27 mouse cellular contexts compared by ENCODE assay signal in the genomic region with DNA sequence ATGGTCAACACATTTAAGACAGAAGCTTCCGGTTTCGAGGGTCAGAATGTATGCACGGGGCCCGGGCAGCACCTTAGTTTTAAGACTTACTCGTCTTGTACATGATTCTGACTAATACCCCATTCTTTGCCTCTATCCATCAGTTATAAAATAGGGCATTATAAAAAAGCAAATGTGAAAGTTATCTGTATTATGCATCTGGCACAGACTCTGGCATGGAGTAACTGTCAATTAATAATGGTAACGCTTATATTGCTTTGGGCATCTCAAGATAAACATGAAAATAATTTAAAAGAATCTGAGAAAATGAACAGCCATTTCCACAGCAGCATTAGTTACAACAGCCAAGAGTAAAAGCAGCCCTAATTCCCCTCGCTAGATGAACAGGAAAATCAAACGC. TPM values are rescaled to one million over a fixed set of nuclear protein-coding genes. Genes with fewer than 3 reads are reported as not detected.
DNase-seq lines count a peak whose midpoint lies in the region; ATAC-seq and TF ChIP-seq lines count a peak whose summit lies in the region.
"Had no signal": no experiment of that assay in that cellular context is flagged by ENCODE, and none has a peak within 500 bp of the region (broad histone marks: within the 10 kb centered on the region; RNA-seq: fewer than 3 reads in every experiment).

No protein-coding gene starts in this region.

- H3K27ac ChIP-seq in liver, embryonic 14.5 days: no peak overlapping the region
- no peak overlapping the region for H3K27ac ChIP-seq in liver, embryonic 11.5 days (ENCODE audit: low read depth, low read length)
- H3K27ac ChIP-seq in MEL (ENCODE audit: control insufficient read depth, low read depth, low read length): no peak overlapping the region
- no peak overlapping the region for H3K27ac ChIP-seq in hindbrain, embryonic 14.5 days
- H3K27ac ChIP-seq: embryonic facial prominence, embryonic 13.5 days; embryonic facial prominence, embryonic 15.5 days; forebrain, embryonic 10.5 days; forebrain, embryonic 12.5 days had no signal

- no peaks in the 10 kb centered on the region for H3K36me3 ChIP-seq in liver, embryonic 14.5 days (replicated peaks; ENCODE audit: control insufficient read depth, insufficient read depth, low read depth)
- no peaks in the 10 kb centered on the region for H3K36me3 ChIP-seq in liver, embryonic 11.5 days (ENCODE audit: control insufficient read depth, insufficient read depth, low read length)
- peaks cover 0 to 10% of the 10 kb centered on the region in 2 experiments; a peak in 2 of 4 replicates for H3K36me3 ChIP-seq in MEL (ENCODE audit: control insufficient read depth in 1 of 2, insufficient read depth in 2 of 2, low read length in 2 of 2)
- no peaks in the 10 kb centered on the region for H3K36me3 ChIP-seq in hindbrain, embryonic 14.5 days (replicated peaks; ENCODE audit: control insufficient read depth, insufficient read depth)
- H3K36me3 ChIP-seq: embryonic facial prominence, embryonic 13.5 days; embryonic facial prominence, embryonic 15.5 days; forebrain, embryonic 10.5 days; forebrain, embryonic 12.5 days had no signal

- TF ChIP-seq CTCF in liver, embryonic 14.5 days (IDR thresholded peaks at IDR 0.05; ENCODE audit: low read depth): no peak
- TF ChIP-seq CTCF in MEL (IDR thresholded peaks at IDR 0.05 in 2 of 3, conservative IDR thresholded peaks at IDR 0.05 in 1 of 3; ENCODE audit: control insufficient read depth in 1 of 3, insufficient read depth in 1 of 3, low read depth in 2 of 3, low read length in 3 of 3, poor library complexity in 1 of 3, severe bottlenecking in 1 of 3): no peak

- H3K27me3 ChIP-seq in liver, embryonic 14.5 days (ENCODE audit: control insufficient read depth, insufficient read depth, low read length): no peaks in the 10 kb centered on the region
- no peaks in the 10 kb centered on the region for H3K27me3 ChIP-seq in liver, embryonic 11.5 days (replicated peaks; ENCODE audit: control insufficient read depth, insufficient read depth, low read length)
- H3K27me3 ChIP-seq in MEL (ENCODE audit: control insufficient read depth in 1 of 2, insufficient read depth in 2 of 2, low read length in 2 of 2): no peaks in the 10 kb centered on the region
- H3K27me3 ChIP-seq in hindbrain, embryonic 14.5 days (ENCODE audit: control insufficient read depth, insufficient read depth, low read length): no peaks in the 10 kb centered on the region
- H3K27me3 ChIP-seq: embryonic facial prominence, embryonic 13.5 days; embryonic facial prominence, embryonic 15.5 days; Patski had no signal

- no peak overlapping the region for H3K4me3 ChIP-seq in liver, embryonic 14.5 days (ENCODE audit: insufficient read depth in 1 of 2, low read depth in 2 of 2, low read length in 2 of 2)
- H3K4me3 ChIP-seq in liver, embryonic 11.5 days (ENCODE audit: low read depth, low read length): no peak overlapping the region
- H3K4me3 ChIP-seq in MEL (ENCODE audit: control insufficient read depth in 1 of 2, insufficient read depth in 1 of 2, low read depth in 2 of 2, low read length in 2 of 2): no peak overlapping the region
- H3K4me3 ChIP-seq in hindbrain, embryonic 14.5 days (replicated peaks; ENCODE audit: low read length): no peak overlapping the region
- H3K4me3 ChIP-seq: embryonic facial prominence, embryonic 13.5 days; embryonic facial prominence, embryonic 15.5 days; erythroblast, embryonic 14.5 days; forebrain, embryonic 10.5 days; forebrain, embryonic 12.5 days had no signal

- peak; percentile 33; the same call in 1 of the 2 replicates for TF ChIP-seq EP300 in liver, embryonic 14.5 days (IDR thresholded peaks at IDR 0.05; ENCODE audit: low read depth)
- TF ChIP-seq EP300 in MEL (IDR thresholded peaks at IDR 0.05; ENCODE audit: low read depth in 1 of 2, low read length in 2 of 2): peak in 1 of 2 experiments; percentile 64; a peak in 3 of 4 replicates

- H3K9me3 ChIP-seq in liver, embryonic 14.5 days (ENCODE audit: control insufficient read depth, low read length): no peaks in the 10 kb centered on the region
- H3K9me3 ChIP-seq in liver, embryonic 11.5 days (ENCODE audit: control insufficient read depth, low read length): no peaks in the 10 kb centered on the region
- no peaks in the 10 kb centered on the region for H3K9me3 ChIP-seq in MEL (replicated peaks; ENCODE audit: insufficient read depth, low read length)
- H3K9me3 ChIP-seq in hindbrain, embryonic 14.5 days (ENCODE audit: control insufficient read depth, low read length): no peaks in the 10 kb centered on the region
- H3K9me3 ChIP-seq: embryonic facial prominence, embryonic 13.5 days; embryonic facial prominence, embryonic 15.5 days; forebrain, embryonic 10.5 days; forebrain, embryonic 12.5 days had no signal

- ATAC-seq in liver, embryonic 14.5 days (ENCODE audit: insufficient read depth): no peak
- ATAC-seq in liver, embryonic 11.5 days (replicated peaks; ENCODE audit: low FRiP score): no peak
- 0 out of 2 replicates have a peak, but pooled peaks have one; percentile 24 for ATAC-seq in megakaryocyte-erythroid progenitor cell, adult 5-6 weeks (replicated peaks; ENCODE audit: low FRiP score, low TSS enrichment, poor library complexity, severe bottlenecking)
- no peak for ATAC-seq in hindbrain, embryonic 14.5 days (ENCODE audit: low FRiP score)
- ATAC-seq: forebrain, embryonic 14.5 days; forebrain, embryonic 16.5 days; Patski had no signal

- no peak overlapping the region for H3K4me2 ChIP-seq in liver, embryonic 14.5 days (ENCODE audit: low read depth)
- H3K4me2 ChIP-seq in liver, embryonic 11.5 days: no peak overlapping the region
- H3K4me2 ChIP-seq in hindbrain, embryonic 14.5 days (replicated peaks): no peak overlapping the region
- H3K4me2 ChIP-seq: embryonic facial prominence, embryonic 13.5 days; embryonic facial prominence, embryonic 15.5 days; forebrain, embryonic 12.5 days had no signal

- 71% methylated on average over 8 of the region's 8 CpGs for WGBS in liver, embryonic 14.5 days (ENCODE audit: insufficient replicate concordance)
- WGBS in liver, embryonic 11.5 days: 91% methylated on average over 8 of the region's 8 CpGs
- 93% methylated on average over 8 of the region's 8 CpGs for WGBS in hindbrain, embryonic 14.5 days

- no peak overlapping the region for H3K9ac ChIP-seq in liver, embryonic 14.5 days (replicated peaks)
- H3K9ac ChIP-seq in liver, embryonic 11.5 days (ENCODE audit: low read depth, low read length): no peak overlapping the region
- 0 out of 2 replicates have a peak overlapping the region, but pooled peaks have one; percentile 8 for H3K9ac ChIP-seq in MEL (ENCODE audit: control insufficient read depth, low read depth, low read length, poor library complexity, severe bottlenecking)
- no peak overlapping the region for H3K9ac ChIP-seq in hindbrain, embryonic 14.5 days
- H3K9ac ChIP-seq: embryonic facial prominence, embryonic 15.5 days; forebrain, embryonic 12.5 days had no signal

- H3K79me2 ChIP-seq in MEL (ENCODE audit: control insufficient read depth, insufficient read depth, low read length, poor library complexity): peaks cover 10% of the 10 kb centered on the region

- TF ChIP-seq RAD21 in MEL (IDR thresholded peaks at IDR 0.05; ENCODE audit: low read depth, low read length): no peak

- no peak for TF ChIP-seq POLR2A in MEL (IDR thresholded peaks at IDR 0.05; ENCODE audit: control insufficient read depth in 1 of 2, insufficient read depth in 1 of 2, low read depth in 1 of 2, low read length in 2 of 2, poor library complexity in 1 of 2)

- no peak for DNase-seq in liver, embryonic 14.5 days (ENCODE audit: low read depth in 3 of 3, low spot score in 3 of 3)
- no peak for DNase-seq in liver, embryonic 11.5 days (ENCODE audit: low spot score)
- DNase-seq in MEL (ENCODE audit: low read depth, low spot score): no peak
- no peak for DNase-seq in hindbrain, embryonic 14.5 days (ENCODE audit: low spot score)
- DNase-seq: adrenal gland, adult 2 months; adrenal gland, postnatal 10 days; adrenal gland, postnatal 25 days; cerebellum, adult 11 months; cerebellum, adult 18-20 months; cerebellum, adult 8-10 months; cerebellum, adult 9-11 months; cerebellum, postnatal 14 days; cerebellum, postnatal 36 days; embryo, embryonic 11 days had no signal

- H3K4me1 ChIP-seq in liver, embryonic 14.5 days (replicated peaks; ENCODE audit: control insufficient read depth in 2 of 2, insufficient read depth in 2 of 2, low read length in 1 of 2): peaks cover 2 to 9% of the 10 kb centered on the region in 2 experiments
- H3K4me1 ChIP-seq in liver, embryonic 11.5 days (replicated peaks; ENCODE audit: control insufficient read depth, insufficient read depth, low read length): peaks cover 12% of the 10 kb centered on the region; the same call in 1 of the 2 replicates
- peaks cover 5 to 11% of the 10 kb centered on the region in 2 experiments for H3K4me1 ChIP-seq in MEL (ENCODE audit: control insufficient read depth in 1 of 2, insufficient read depth in 2 of 2, low read length in 2 of 2)
- H3K4me1 ChIP-seq in hindbrain, embryonic 14.5 days (replicated peaks; ENCODE audit: control insufficient read depth, insufficient read depth, low read length): 0 out of 2 replicates have a peak, but pooled peaks cover 4% of the 10 kb centered on the region

RNA-seq across cellular contexts. Expression of a gene that starts 2.4 kb away (rescaled TPM):
- 0.02 TPM in 2 replicates for polyA plus RNA-seq in liver, embryonic 14.5 days (2012; rRNA removed)
- not detected in 2 replicates for polyA plus RNA-seq in liver, embryonic 14.5 days (2014; fragmentation: Nextera tagmentation; extraction: Ambion mirVana)
- 0.08 TPM in 1 of 2 replicates, not detected in the other for polyA plus RNA-seq in liver, embryonic 11.5 days (2014; fragmentation: Nextera tagmentation; extraction: Ambion mirVana)
- not detected in 2 replicates for total RNA-seq in MEL (2012; rRNA removed)
- polyA plus RNA-seq in MEL (2012; ENCODE audit: insufficient read depth in 1 of 2, insufficient read length in 2 of 2, low read depth in 1 of 2, low replicate concordance in 2 of 2, missing spikeins in 1 of 2): under 1 TPM in 1 of 2 experiments, not detected in 1; 0.04 TPM
- 0.74 TPM in 1 of 2 replicates, not detected in the other for total RNA-seq in megakaryocyte-erythroid progenitor cell, adult 5-6 weeks (2014; fragmentation: Nextera tagmentation)
- total RNA-seq in megakaryocyte-erythroid progenitor cell, adult 5-6 weeks (2017): 1.6 TPM in 1 of 2 replicates, not detected in the other
- polyA plus RNA-seq in hindbrain, embryonic 14.5 days (2014; fragmentation: Nextera tagmentation; extraction: Ambion mirVana): 0.21 TPM in 1 of 2 replicates, not detected in the other
- total RNA-seq: adrenal gland, adult 2 months; adrenal gland, postnatal 10 days; adrenal gland, postnatal 25 days; adrenal gland, postnatal 4 days; common myeloid progenitor, adult 5-6 weeks had no signal
- polyA plus RNA-seq: adrenal gland, adult 2 months; C2C12; embryonic facial prominence, embryonic 11.5 days; erythroblast, embryonic 14.5 days; forebrain, embryonic 16.5 days had no signal

RNA-seq across cellular contexts. Expression of a gene that starts 3.9 kb away (rescaled TPM):
- polyA plus RNA-seq in liver, embryonic 14.5 days (2012; rRNA removed): 8.1 and 12.9 TPM in 2 replicates
- 23.3 and 23.4 TPM in 2 replicates for polyA plus RNA-seq in liver, embryonic 14.5 days (2014; fragmentation: Nextera tagmentation; extraction: Ambion mirVana)
- polyA plus RNA-seq in liver, embryonic 11.5 days (2014; fragmentation: Nextera tagmentation; extraction: Ambion mirVana): 67.5 and 71.2 TPM in 2 replicates
- 49.3 and 50.2 TPM in 2 replicates for total RNA-seq in MEL (2012; rRNA removed)
- polyA plus RNA-seq in MEL (2012; ENCODE audit: insufficient read depth in 1 of 2, insufficient read length in 2 of 2, low read depth in 1 of 2, low replicate concordance in 2 of 2, missing spikeins in 1 of 2): 100 to 1,000 TPM in 1 of 2 experiments, 10 to 100 TPM in 1; 89.8 to 627 TPM
- 104 and 125 TPM in 2 replicates for total RNA-seq in megakaryocyte-erythroid progenitor cell, adult 5-6 weeks (2014; fragmentation: Nextera tagmentation)
- 105 and 128 TPM in 2 replicates for total RNA-seq in megakaryocyte-erythroid progenitor cell, adult 5-6 weeks (2017)
- polyA plus RNA-seq in hindbrain, embryonic 14.5 days (2014; fragmentation: Nextera tagmentation; extraction: Ambion mirVana): 15.4 and 16.7 TPM in 2 replicates

RNA-seq across cellular contexts. Expression of a gene that starts 16.4 kb away (rescaled TPM):
- 12.9 and 14.2 TPM in 2 replicates for polyA plus RNA-seq in liver, embryonic 14.5 days (2012; rRNA removed)
- 20.8 and 21.4 TPM in 2 replicates for polyA plus RNA-seq in liver, embryonic 14.5 days (2014; fragmentation: Nextera tagmentation; extraction: Ambion mirVana)
- polyA plus RNA-seq in liver, embryonic 11.5 days (2014; fragmentation: Nextera tagmentation; extraction: Ambion mirVana): 32.4 and 37.4 TPM in 2 replicates
- total RNA-seq in MEL (2012; rRNA removed): 13.8 and 17.2 TPM in 2 replicates
- 10 to 100 TPM in 1 of 2 experiments, not detected in 1; 19.6 TPM for polyA plus RNA-seq in MEL (2012; ENCODE audit: insufficient read depth in 1 of 2, insufficient read length in 2 of 2, low read depth in 1 of 2, low replicate concordance in 2 of 2, missing spikeins in 1 of 2)
- total RNA-seq in megakaryocyte-erythroid progenitor cell, adult 5-6 weeks (2014; fragmentation: Nextera tagmentation): 37.3 and 44.4 TPM in 2 replicates
- 31.2 and 39.7 TPM in 2 replicates for total RNA-seq in megakaryocyte-erythroid progenitor cell, adult 5-6 weeks (2017)
- polyA plus RNA-seq in hindbrain, embryonic 14.5 days (2014; fragmentation: Nextera tagmentation; extraction: Ambion mirVana): 22.4 and 23.2 TPM in 2 replicates

RNA-seq across cellular contexts. Expression of a gene that starts 25.9 kb away (rescaled TPM):
- polyA plus RNA-seq in liver, embryonic 14.5 days (2012; rRNA removed): 0.73 and 1.1 TPM in 2 replicates
- 0.52 and 0.58 TPM in 2 replicates for polyA plus RNA-seq in liver, embryonic 14.5 days (2014; fragmentation: Nextera tagmentation; extraction: Ambion mirVana)
- 0.43 and 0.92 TPM in 2 replicates for polyA plus RNA-seq in liver, embryonic 11.5 days (2014; fragmentation: Nextera tagmentation; extraction: Ambion mirVana)
- 0.27 and 0.46 TPM in 2 replicates for total RNA-seq in MEL (2012; rRNA removed)
- under 1 TPM in 1 of 2 experiments, not detected in 1; 0.46 TPM for polyA plus RNA-seq in MEL (2012; ENCODE audit: insufficient read depth in 1 of 2, insufficient read length in 2 of 2, low read depth in 1 of 2, low replicate concordance in 2 of 2, missing spikeins in 1 of 2)
- 1.3 and 1.7 TPM in 2 replicates for total RNA-seq in megakaryocyte-erythroid progenitor cell, adult 5-6 weeks (2014; fragmentation: Nextera tagmentation)
- not detected in 2 replicates for total RNA-seq in megakaryocyte-erythroid progenitor cell, adult 5-6 weeks (2017)
- polyA plus RNA-seq in hindbrain, embryonic 14.5 days (2014; fragmentation: Nextera tagmentation; extraction: Ambion mirVana): 0.19 TPM in 1 of 2 replicates, not detected in the other
- polyA plus RNA-seq: forebrain, embryonic 14.5 days; forebrain, embryonic 16.5 days had no signal

RNA-seq across cellular contexts. Expression of a gene that starts 33.8 kb away (rescaled TPM):
- 4.2 and 5.5 TPM in 2 replicates for polyA plus RNA-seq in liver, embryonic 14.5 days (2012; rRNA removed)
- polyA plus RNA-seq in liver, embryonic 14.5 days (2014; fragmentation: Nextera tagmentation; extraction: Ambion mirVana): 3.7 and 4.4 TPM in 2 replicates
- 3.1 and 3.4 TPM in 2 replicates for polyA plus RNA-seq in liver, embryonic 11.5 days (2014; fragmentation: Nextera tagmentation; extraction: Ambion mirVana)
- total RNA-seq in MEL (2012; rRNA removed): 11.8 and 15.6 TPM in 2 replicates
- 10 to 100 TPM in 1 of 2 experiments, not detected in 1; 17.8 TPM for polyA plus RNA-seq in MEL (2012; ENCODE audit: insufficient read depth in 1 of 2, insufficient read length in 2 of 2, low read depth in 1 of 2, low replicate concordance in 2 of 2, missing spikeins in 1 of 2)
- total RNA-seq in megakaryocyte-erythroid progenitor cell, adult 5-6 weeks (2014; fragmentation: Nextera tagmentation): 8.8 and 15.0 TPM in 2 replicates
- total RNA-seq in megakaryocyte-erythroid progenitor cell, adult 5-6 weeks (2017): 9.1 and 16.7 TPM in 2 replicates
- 1.7 and 1.9 TPM in 2 replicates for polyA plus RNA-seq in hindbrain, embryonic 14.5 days (2014; fragmentation: Nextera tagmentation; extraction: Ambion mirVana)
- polyA plus RNA-seq: erythroblast, embryonic 14.5 days had no signal
